Mouse (Mus musculus): ENCODE data around the gene Rita1. TPM values are rescaled to one million over a fixed set of nuclear protein-coding genes. Genes with fewer than 3 reads are reported as not detected.

The Rita1 gene
- polyA plus RNA-seq, 1 experiment from 2014 or later = 16.9 TPM

- 72% methylated on average over 3 of the region's 3 CpGs for WGBS
- peak overlapping the region; percentile 3; the same call in 1 of the 2 replicates for H3K27ac ChIP-seq
These were observed 42.6 kb downstream of the Rita1 start for GRCm38 (mm10) chr5:120569791-120570190.

GRCm38 (mm10) chr5:120568964-120569363 is 43.4 kb downstream of the Rita1 start:
- H3K9me3 ChIP-seq = no peaks in the 10 kb centered on the region
- H3K4me3 ChIP-seq (replicated peaks) = no peak overlapping the region
- no peak for ATAC-seq (ENCODE audit: insufficient number of reproducible peaks, insufficient read depth, low FRiP score, low TSS enrichment, low read depth)
- peak overlapping the region; percentile 94 for H3K27ac ChIP-seq
- peaks cover 82% of the 10 kb centered on the region for H3K4me1 ChIP-seq (replicated peaks)
- WGBS = 81% methylated on average over 4 of the region's 4 CpGs
- H3K36me3 ChIP-seq = no peaks in the 10 kb centered on the region
- H3K9ac ChIP-seq (replicated peaks) = no peak overlapping the region
- H3K4me2 ChIP-seq = no peak overlapping the region; the same call in 1 of the 2 replicates
- H3K27me3 ChIP-seq = no peaks in the 10 kb centered on the region

More at GRCm38 (mm10) chr5:120569791-120570190, 42.6 kb downstream of the Rita1 start:
- no peak overlapping the region for H3K9ac ChIP-seq (replicated peaks)
- no peaks in the 10 kb centered on the region for H3K9me3 ChIP-seq
- H3K27me3 ChIP-seq = no peaks in the 10 kb centered on the region
- H3K4me1 ChIP-seq (replicated peaks) = peaks cover 81% of the 10 kb centered on the region
- H3K4me2 ChIP-seq = no peak overlapping the region
- ATAC-seq (ENCODE audit: insufficient number of reproducible peaks, insufficient read depth, low FRiP score, low TSS enrichment, low read depth) = no peak
- H3K36me3 ChIP-seq = peaks cover 4% of the 10 kb centered on the region; the same call in 1 of the 2 replicates
- no peak overlapping the region for H3K4me3 ChIP-seq (replicated peaks)

- Histone ChIP-seq H3K27ac (peak overlapping the region; percentile 94), H3K27me3 (no peaks in the 10 kb centered on the region), H3K9ac (replicated peaks) (0 out of 2 replicates have a peak overlapping the region, but pooled peaks have one; percentile 37)
These were observed 44.0 kb downstream of the Rita1 start for GRCm38 (mm10) chr5:120568336-120568768.

GRCm38 (mm10) chr5:120567761-120568211 is 44.6 kb downstream of the Rita1 start:
- H3K4me3 ChIP-seq (replicated peaks) = no peak overlapping the region
- peaks cover 94% of the 10 kb centered on the region for H3K4me1 ChIP-seq (replicated peaks)
- H3K9me3 ChIP-seq = no peaks in the 10 kb centered on the region
- H3K27me3 ChIP-seq = no peaks in the 10 kb centered on the region
- H3K36me3 ChIP-seq = no peaks in the 10 kb centered on the region
- H3K4me2 ChIP-seq = peak overlapping the region; percentile 39
- H3K27ac ChIP-seq = peak overlapping the region; percentile 94
- WGBS = 34% methylated on average over 14 of the region's 14 CpGs
- no peak for ATAC-seq (ENCODE audit: insufficient number of reproducible peaks, insufficient read depth, low FRiP score, low TSS enrichment, low read depth)
- H3K9ac ChIP-seq (replicated peaks) = peak overlapping the region; percentile 37; the same call in 1 of the 2 replicates

More at GRCm38 (mm10) chr5:120568336-120568768, 44.0 kb downstream of the Rita1 start:
- peak overlapping the region; percentile 39 for H3K4me2 ChIP-seq
- no peak overlapping the region for H3K4me3 ChIP-seq (replicated peaks)
- WGBS = 25% methylated on average over 9 of the region's 9 CpGs
- ATAC-seq (ENCODE audit: insufficient number of reproducible peaks, insufficient read depth, low FRiP score, low TSS enrichment, low read depth) = no peak
- H3K36me3 ChIP-seq = no peaks in the 10 kb centered on the region
- peaks cover 88% of the 10 kb centered on the region for H3K4me1 ChIP-seq (replicated peaks)
- H3K9me3 ChIP-seq = no peaks in the 10 kb centered on the region

- Histone ChIP-seq H3K4me3 (replicated peaks) (no peak overlapping the region), H3K36me3 (no peaks in the 10 kb centered on the region), H3K4me2 (peak overlapping the region; percentile 39), H3K27ac (peak overlapping the region; percentile 94), H3K9me3 (no peaks in the 10 kb centered on the region), H3K27me3 (no peaks in the 10 kb centered on the region), H3K9ac (replicated peaks) (peak overlapping the region; percentile 37), H3K4me1 (replicated peaks) (peaks cover 97% of the 10 kb centered on the region)
- ATAC-seq (ENCODE audit: insufficient number of reproducible peaks, insufficient read depth, low FRiP score, low TSS enrichment, low read depth) = 0 out of 2 replicates have a peak, but pooled peaks have one; percentile 49
- WGBS = 5% methylated on average over 21 of the region's 21 CpGs
These were observed 45.1 kb downstream of the Rita1 start for GRCm38 (mm10) chr5:120567253-120567701.

GRCm38 (mm10) chr5:120566681-120567252 is 45.6 kb downstream of the Rita1 start:
- Histone ChIP-seq H3K4me3 (replicated peaks) (no peak overlapping the region), H3K27ac (peak overlapping the region; percentile 94), H3K27me3 (no peaks in the 10 kb centered on the region), H3K9me3 (no peaks in the 10 kb centered on the region), H3K4me1 (replicated peaks) (peaks cover 99% of the 10 kb centered on the region), H3K4me2 (peak overlapping the region; percentile 39), H3K36me3 (no peaks in the 10 kb centered on the region), H3K9ac (replicated peaks) (peak overlapping the region; percentile 37)
- no peak for ATAC-seq (ENCODE audit: insufficient number of reproducible peaks, insufficient read depth, low FRiP score, low TSS enrichment, low read depth)
- 27% methylated on average over 9 of the region's 9 CpGs for WGBS

GRCm38 (mm10) chr5:120566101-120566500 is 46.3 kb downstream of the Rita1 start:
- H3K27ac ChIP-seq = peak overlapping the region; percentile 94
- H3K27me3 ChIP-seq = no peaks in the 10 kb centered on the region
- H3K36me3 ChIP-seq = no peaks in the 10 kb centered on the region
- H3K4me3 ChIP-seq (replicated peaks) = no peak overlapping the region
- ATAC-seq (ENCODE audit: insufficient number of reproducible peaks, insufficient read depth, low FRiP score, low TSS enrichment, low read depth) = no peak
- 70% methylated on average over 5 of the region's 5 CpGs for WGBS
- peak overlapping the region; percentile 5; the same call in 1 of the 2 replicates for H3K4me2 ChIP-seq
- H3K9ac ChIP-seq (replicated peaks) = no peak overlapping the region
- H3K4me1 ChIP-seq (replicated peaks) = peaks cover 96% of the 10 kb centered on the region
- no peaks in the 10 kb centered on the region for H3K9me3 ChIP-seq

GRCm38 (mm10) chr5:120565171-120565905 is 47.1 kb downstream of the Rita1 start:
- Histone ChIP-seq H3K4me2 (peak overlapping the region; percentile 5; the same call in 1 of the 2 replicates), H3K27ac (peak overlapping the region; percentile 94), H3K9ac (replicated peaks) (no peak overlapping the region), H3K36me3 (no peaks in the 10 kb centered on the region), H3K4me3 (replicated peaks) (no peak overlapping the region), H3K9me3 (no peaks in the 10 kb centered on the region), H3K4me1 (replicated peaks) (peaks cover 96% of the 10 kb centered on the region), H3K27me3 (no peaks in the 10 kb centered on the region)
- no peak for ATAC-seq (ENCODE audit: insufficient number of reproducible peaks, insufficient read depth, low FRiP score, low TSS enrichment, low read depth)
- WGBS = 37% methylated on average over 15 of the region's 15 CpGs

GRCm38 (mm10) chr5:120563914-120564311 is 48.5 kb downstream of the Rita1 start:
- Histone ChIP-seq H3K27ac (peak overlapping the region; percentile 95), H3K9ac (replicated peaks) (no peak overlapping the region), H3K4me1 (replicated peaks) (peaks cover 91% of the 10 kb centered on the region), H3K27me3 (no peaks in the 10 kb centered on the region), H3K36me3 (no peaks in the 10 kb centered on the region), H3K4me2 (0 out of 2 replicates have a peak overlapping the region, but pooled peaks have one; percentile 26), H3K9me3 (no peaks in the 10 kb centered on the region), H3K4me3 (replicated peaks) (no peak overlapping the region)
- no peak for ATAC-seq (ENCODE audit: insufficient number of reproducible peaks, insufficient read depth, low FRiP score, low TSS enrichment, low read depth)
- WGBS = 51% methylated on average over 4 of the region's 4 CpGs

- H3K27me3 ChIP-seq = no peaks in the 10 kb centered on the region
- 47% methylated on average over 28 of the region's 28 CpGs for whole genome bisulfite sequencing
- ATAC-seq (ENCODE audit: insufficient number of reproducible peaks, insufficient read depth, low FRiP score, low TSS enrichment, low read depth) = peak; percentile 43; the same call in 1 of the 2 replicates
These were observed 49.2 kb downstream of the Rita1 start for GRCm38 (mm10) chr5:120562956-120563913.

More at GRCm38 (mm10) chr5:120562956-120563913, 49.2 kb downstream of the Rita1 start:
- Histone ChIP-seq H3K9ac (replicated peaks) (no peak overlapping the region), H3K36me3 (no peaks in the 10 kb centered on the region; the same call in 1 of the 2 replicates), H3K27ac (peak overlapping the region; percentile 95), H3K4me1 (replicated peaks) (peaks cover 90% of the 10 kb centered on the region), H3K4me3 (replicated peaks) (no peak overlapping the region), H3K9me3 (no peaks in the 10 kb centered on the region), H3K4me2 (peak overlapping the region; percentile 26)

Data from limb, embryonic 12.5 days (tissue).